Mouse (Mus musculus) CD4-positive helper T cell, adult 2 months (primary cell): ENCODE results near the gene Vpreb1.
"Not testable (repeated sequence)": the region's sequence is repeated elsewhere in the genome, so short reads cannot be mapped to it uniquely, and the experiment has no call there.

Experiments used
- DNase-seq: peaks from one replicate; pipeline ENCODE4 v3.0.0-alpha.2; 2012; ENCODE audit warnings: low read depth, missing footprints, low spot score

Gene Vpreb1

GRCm38 (mm10) chr16:16856054-16856453 is 14.6 kb downstream of the Vpreb1 start:
- DNase-seq = not testable (repeated sequence)

- no peak for DNase-seq
Observed at GRCm38 (mm10) chr16:16855541-16855940, 15.1 kb downstream of the Vpreb1 start.

GRCm38 (mm10) chr16:16854836-16855235 is 15.8 kb downstream of the Vpreb1 start:
- peak; percentile 67 for DNase-seq

- no peak for DNase-seq
Observed at GRCm38 (mm10) chr16:16852411-16852810, 18.2 kb downstream of the Vpreb1 start.

GRCm38 (mm10) chr16:16849196-16849595 is 21.4 kb downstream of the Vpreb1 start:
- no peak for DNase-seq

- no peak for DNase-seq
Observed at GRCm38 (mm10) chr16:16829671-16830070, 41.0 kb downstream of the Vpreb1 start.

- DNase-seq = peak; percentile 89
Observed at GRCm38 (mm10) chr16:16828757-16829615, 41.7 kb downstream of the Vpreb1 start, which contains the start of gene Spag6l. TSS of gene Spag6l (minus strand) at chr16:16829456.

GRCm38 (mm10) chr16:16826223-16826622 is 44.4 kb downstream of the Vpreb1 start:
- no peak for DNase-seq

GRCm38 (mm10) chr16:16825476-16825875 is 45.2 kb downstream of the Vpreb1 start:
- no peak for DNase-seq
